Mouse (Mus musculus) cerebellum, adult 2 months (tissue): ENCODE measurements around the gene Pdk4. TPM values are rescaled to one million over a fixed set of nuclear protein-coding genes. Genes with fewer than 3 reads are reported as not detected.

Source experiments
- DNase-seq, 2 experiments: peaks; one replicate each; pipeline ENCODE4 v3.0.0; 2021
- H3K27ac ChIP-seq: fragments of 200-500 bp; 2 replicates; pipeline ENCODE4 v1.5.1; 2012; ENCODE audit warnings: low read length, control low read depth, inconsistent platforms; ENCODE audit not compliant: insufficient read depth
- H3K27me3 ChIP-seq: fragments of 200-500 bp; 2 replicates; pipeline ENCODE4 v1.6.1; 2012; ENCODE audit warnings: inconsistent platforms, mild to moderate bottlenecking, low read length, moderate library complexity; ENCODE audit not compliant: control insufficient read depth, insufficient read depth
- H3K4me1 ChIP-seq: fragments of 200-500 bp; 2 replicates; pipeline ENCODE4 v1.6.1; 2011; ENCODE audit warnings: low read length; ENCODE audit not compliant: control insufficient read depth, insufficient read depth
- H3K4me3 ChIP-seq: fragments of 200-500 bp; replicated peaks from 2 replicates; pipeline ENCODE3; 2011; ENCODE audit warnings: mild to moderate bottlenecking, low read depth, low read length, control low read depth; ENCODE audit not compliant: insufficient read depth
- CTCF ChIP-seq: fragments of 200-500 bp; IDR thresholded peaks from 2 replicates; pipeline ENCODE4 v1.5.1; 2011; ENCODE audit warnings: low read depth, mild to moderate bottlenecking, control low read depth, low read length, moderate library complexity, borderline replicate concordance; ENCODE audit not compliant: insufficient read depth
- POLR2A ChIP-seq: fragments of 200-500 bp; IDR thresholded peaks from 2 replicates; pipeline ENCODE4 v1.6.1; 2011; ENCODE audit warnings: low read length, control low read depth, borderline replicate concordance; ENCODE audit not compliant: insufficient read depth
- WGBS: fragments of 180-500 bp; shearing (Covaris S2); methylation state at CpG from one replicate; pipeline ENCODE4 v1.1.7; 2018; 5-methylcytosine and 5-hydroxymethylcytosine counted together
- polyA plus RNA-seq: library from polyadenylated mRNA; depleted of rRNA; stranded (reverse); fragments of >200 nt; gene quantifications from 2 replicates; pipeline ENCODE4 v1.2.3, GENCODE M21; 2012

Gene Pdk4
- polyA plus RNA-seq, 1 experiment = 6.5 TPM

DNA sequence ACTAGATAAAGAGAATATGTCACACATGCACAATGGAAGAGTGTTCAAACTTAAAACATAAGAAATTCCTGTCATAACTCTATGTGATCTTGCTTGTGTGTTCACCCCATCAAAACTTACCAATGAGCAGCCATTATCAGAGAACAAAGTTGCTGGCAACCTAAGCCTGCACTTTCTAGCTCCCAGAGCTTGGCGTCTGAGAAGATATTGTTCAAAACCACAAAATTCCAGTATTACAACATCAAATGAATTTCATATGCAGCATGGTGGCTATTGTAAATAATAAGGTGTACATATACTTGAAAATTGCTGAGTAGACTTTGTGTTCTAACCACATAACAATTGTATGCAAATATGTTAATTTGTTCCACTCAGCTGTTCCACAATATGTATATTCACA is 6.7 kb upstream of the Pdk4 start:
- H3K27ac ChIP-seq = no peak overlapping the region
- 89% methylated on average over 1 of the region's 1 CpGs for WGBS
- H3K4me3 ChIP-seq = no peak overlapping the region
- H3K27me3 ChIP-seq = no peaks in the 10 kb centered on the region
- no peaks in the 10 kb centered on the region for H3K4me1 ChIP-seq
- TF ChIP-seq POLR2A (no peak), CTCF (no peak)
- DNase-seq = no peak

- no peak overlapping the region for H3K27ac ChIP-seq
- TF ChIP-seq CTCF (no peak), POLR2A (no peak)
- WGBS = 88% methylated on average over 10 of the region's 10 CpGs
- no peak overlapping the region for H3K4me3 ChIP-seq
- no peak for DNase-seq
- H3K27me3 ChIP-seq = no peaks in the 10 kb centered on the region
- H3K4me1 ChIP-seq = no peaks in the 10 kb centered on the region; the same call in 1 of the 2 replicates
These were observed 5.4 kb upstream of the Pdk4 start for GRCm38 (mm10) chr6:5501551-5501950.

GRCm38 (mm10) chr6:5498740-5499139 is 2.6 kb upstream of the Pdk4 start:
- Histone ChIP-seq H3K4me1 (no peaks in the 10 kb centered on the region; the same call in 1 of the 2 replicates), H3K27me3 (no peaks in the 10 kb centered on the region), H3K27ac (no peak overlapping the region), H3K4me3 (no peak overlapping the region)
- no peak for DNase-seq
- TF ChIP-seq POLR2A = no peak
- TF ChIP-seq CTCF = no peak
- 93% methylated on average over 11 of the region's 11 CpGs for WGBS

- Histone ChIP-seq H3K27ac (0 out of 2 replicates have a peak overlapping the region, but pooled peaks have one; percentile 59), H3K27me3 (no peaks in the 10 kb centered on the region), H3K4me1 (no peaks in the 10 kb centered on the region; the same call in 1 of the 2 replicates), H3K4me3 (no peak overlapping the region)
- 45% methylated on average over 3 of the region's 3 CpGs for WGBS
- TF ChIP-seq CTCF = no peak
- no peak for TF ChIP-seq POLR2A
- no peak for DNase-seq
These were observed 736 bp upstream of the Pdk4 start for GRCm38 (mm10) chr6:5496854-5497235.

- DNase-seq = no peak
- no peak overlapping the region for H3K27ac ChIP-seq
- no peak overlapping the region for H3K4me3 ChIP-seq
- no peaks in the 10 kb centered on the region for H3K4me1 ChIP-seq
- WGBS = 79% methylated on average over 7 of the region's 7 CpGs
- no peaks in the 10 kb centered on the region for H3K27me3 ChIP-seq
- no peak for TF ChIP-seq POLR2A
- no peak for TF ChIP-seq CTCF
These were observed 11.1 kb downstream of the Pdk4 start for GRCm38 (mm10) chr6:5485028-5485427.

GRCm38 (mm10) chr6:5482270-5482783 is 13.8 kb downstream of the Pdk4 start:
- Histone ChIP-seq H3K4me1 (no peaks in the 10 kb centered on the region), H3K27ac (no peak overlapping the region), H3K4me3 (no peak overlapping the region), H3K27me3 (no peaks in the 10 kb centered on the region)
- TF ChIP-seq CTCF = no peak
- no peak for TF ChIP-seq POLR2A
- no peak for DNase-seq
- 60% methylated on average over 3 of the region's 3 CpGs for WGBS

DNA sequence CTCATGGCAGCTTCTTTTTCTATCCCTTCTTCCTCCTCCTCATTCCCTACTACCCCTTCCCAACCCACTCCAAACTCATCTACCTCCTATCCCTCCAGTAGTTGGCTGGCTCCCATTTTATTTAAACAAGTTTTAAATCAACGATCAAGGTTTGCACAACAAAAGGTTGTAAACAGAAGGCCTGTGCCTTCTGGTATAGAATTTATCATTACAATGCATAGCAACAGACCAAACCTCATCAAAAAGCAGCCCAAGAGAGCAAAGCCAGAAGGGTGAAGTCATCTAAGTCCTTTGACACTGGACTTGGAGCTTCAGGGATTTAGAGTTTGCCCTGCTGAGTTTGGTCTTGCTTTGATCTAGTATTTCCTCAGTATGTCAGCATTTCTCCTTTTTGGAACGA is 15.0 kb downstream of the Pdk4 start:
- WGBS = 95% methylated on average over 2 of the region's 2 CpGs
- H3K27me3 ChIP-seq = no peaks in the 10 kb centered on the region
- H3K4me3 ChIP-seq = no peak overlapping the region
- no peak for DNase-seq
- no peaks in the 10 kb centered on the region for H3K4me1 ChIP-seq
- H3K27ac ChIP-seq = no peak overlapping the region
- no peak for TF ChIP-seq CTCF

- no peaks in the 10 kb centered on the region for H3K4me1 ChIP-seq
- H3K27me3 ChIP-seq = no peaks in the 10 kb centered on the region
- TF ChIP-seq CTCF = no peak
- TF ChIP-seq POLR2A = no peak
- WGBS = 64% methylated on average over 1 of the region's 1 CpGs
- H3K27ac ChIP-seq = no peak overlapping the region
- no peak for DNase-seq
- no peak overlapping the region for H3K4me3 ChIP-seq
These were observed 22.1 kb downstream of the Pdk4 start for GRCm38 (mm10) chr6:5474021-5474420.
